Mouse (Mus musculus): ENCODE results near the gene Dpp10.

Dpp10 gene

DNA sequence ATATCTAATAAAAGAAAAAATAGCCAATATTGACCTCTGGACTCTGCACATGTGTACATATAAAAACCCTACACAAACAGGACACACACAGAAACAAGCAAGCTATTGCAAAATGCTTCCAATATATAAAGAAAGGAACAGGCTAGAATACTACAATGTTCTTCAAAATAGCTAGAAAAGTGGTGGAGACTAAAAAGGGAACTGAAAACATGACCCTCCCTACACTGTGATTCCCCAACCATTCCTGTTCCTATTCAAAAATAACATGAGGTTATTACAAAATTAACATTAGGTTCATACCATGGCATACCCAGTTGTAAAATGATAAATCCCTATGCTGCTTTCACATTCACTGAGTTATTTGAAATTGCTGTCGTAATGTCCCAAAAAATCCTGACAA, 125.8 kb downstream of the Dpp10 start:
- DNase-seq (ENCODE audit: low spot score) = no peak

- no peak for DNase-seq (ENCODE audit: low spot score)
Observed at GRCm38 (mm10) chr1:123902628-123903027, 142.7 kb downstream of the Dpp10 start.

DNA sequence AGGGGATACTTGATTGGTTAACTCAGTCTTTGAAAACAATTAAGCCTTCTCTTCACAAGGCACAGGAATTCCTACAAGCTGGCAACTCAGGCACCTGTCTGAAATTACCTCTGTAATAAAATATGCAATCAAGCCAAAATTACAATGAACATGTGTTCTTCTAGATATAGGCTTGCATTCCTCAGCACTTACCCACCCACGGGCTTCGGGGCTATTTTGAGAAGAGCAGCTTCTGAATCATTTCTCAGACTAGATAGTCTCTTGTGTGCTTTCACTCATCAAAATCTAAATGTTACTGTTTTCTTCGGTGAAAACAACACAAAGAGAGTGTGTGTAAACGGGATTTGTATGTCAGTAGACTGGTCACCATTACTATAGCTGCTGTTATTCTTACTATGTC, 144.1 kb downstream of the Dpp10 start:
- DNase-seq (ENCODE audit: low spot score) = no peak

- DNase-seq (ENCODE audit: low spot score) = no peak
Observed at GRCm38 (mm10) chr1:123887243-123887642, 158.1 kb downstream of the Dpp10 start.

GRCm38 (mm10) chr1:123846881-123847280, 198.5 kb downstream of the Dpp10 start:
- no peak for DNase-seq (ENCODE audit: low spot score)

GRCm38 (mm10) chr1:123801206-123801605, 244.2 kb downstream of the Dpp10 start:
- no peak for DNase-seq (ENCODE audit: low spot score)

DNA sequence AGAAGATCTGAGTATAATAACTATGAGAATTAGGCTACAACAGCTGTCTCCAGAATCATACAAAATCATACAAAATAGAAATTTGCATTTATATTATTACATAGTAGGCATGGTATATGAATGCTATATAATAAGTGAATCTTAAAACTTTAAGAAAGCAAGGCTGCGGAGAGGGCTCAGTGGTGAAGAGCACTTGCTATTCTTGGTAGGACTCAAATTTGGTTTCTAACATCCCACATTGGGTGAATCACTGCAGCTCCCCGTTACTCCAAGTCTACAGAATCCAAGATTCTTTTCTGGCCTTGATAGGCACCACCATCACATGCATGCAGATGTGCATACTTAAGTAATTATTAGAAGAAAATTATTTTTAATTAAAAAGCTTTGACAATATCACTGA, 279.8 kb downstream of the Dpp10 start:
- DNase-seq (ENCODE audit: low spot score) = no peak

GRCm38 (mm10) chr1:123762272-123762671, 283.1 kb downstream of the Dpp10 start:
- DNase-seq (ENCODE audit: low spot score) = no peak

DNA sequence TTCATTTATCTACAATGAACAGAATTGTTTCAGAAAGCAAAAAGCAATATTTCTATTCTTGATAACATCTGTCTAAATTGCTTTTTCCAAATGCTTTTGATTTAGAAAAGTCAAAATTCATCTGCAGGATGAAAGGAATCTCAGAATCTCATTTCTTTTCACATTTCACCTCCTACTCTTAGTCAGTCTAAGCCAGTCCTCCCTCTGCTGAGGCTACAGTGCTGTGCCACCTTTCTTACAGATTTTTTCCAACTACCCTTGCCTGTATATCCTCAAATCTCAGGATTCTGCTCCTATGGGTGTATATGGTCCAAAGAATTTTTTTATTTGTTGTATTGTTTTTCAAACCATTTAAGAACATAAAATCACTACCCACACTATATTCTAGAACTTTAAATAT, 289.3 kb downstream of the Dpp10 start:
- no peak for DNase-seq (ENCODE audit: low spot score)

DNA sequence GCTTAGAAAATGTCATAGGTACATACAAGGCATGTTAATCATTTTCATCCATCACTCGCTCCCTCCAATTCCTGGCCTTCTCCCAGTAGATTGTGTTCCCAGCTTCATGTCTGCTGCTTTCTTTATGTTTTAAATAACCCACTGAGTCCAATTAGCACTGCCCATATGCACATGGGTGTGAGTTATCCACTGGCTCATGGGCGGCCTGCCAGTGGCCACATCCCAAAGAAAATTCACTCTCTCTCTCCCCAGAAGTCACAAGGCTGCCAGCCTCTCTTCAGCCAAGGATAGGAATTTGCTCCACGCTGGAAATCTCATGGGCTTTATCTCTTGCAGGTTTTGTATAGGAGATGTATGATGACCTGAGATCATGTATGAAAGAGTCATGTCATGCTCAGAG, 338.1 kb downstream of the Dpp10 start:
- DNase-seq (ENCODE audit: low spot score) = no peak

DNA sequence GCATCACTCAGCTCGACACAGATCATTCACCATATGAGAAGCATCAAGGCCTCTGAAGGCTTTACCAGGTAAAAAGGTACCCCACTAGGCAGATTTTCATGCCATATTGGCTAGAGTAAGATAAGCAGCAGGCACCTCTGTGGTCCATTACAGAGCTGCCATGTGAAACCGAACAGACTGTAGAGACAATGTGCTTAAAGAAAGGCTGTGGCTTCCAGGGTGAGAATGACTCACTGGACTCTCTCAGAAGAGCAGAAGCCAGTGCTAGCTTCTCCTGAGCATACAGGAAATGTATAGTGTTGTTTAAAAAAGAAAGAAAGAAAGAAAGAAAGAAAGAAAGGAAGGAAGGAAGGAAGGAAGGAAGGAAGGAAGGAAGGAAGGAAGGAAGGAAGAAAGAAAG, 386.9 kb downstream of the Dpp10 start:
- DNase-seq (ENCODE audit: low spot score) = no peak

- DNase-seq (ENCODE audit: low spot score) = no peak
Observed at GRCm38 (mm10) chr1:123656607-123657006, 388.8 kb downstream of the Dpp10 start.

DNA sequence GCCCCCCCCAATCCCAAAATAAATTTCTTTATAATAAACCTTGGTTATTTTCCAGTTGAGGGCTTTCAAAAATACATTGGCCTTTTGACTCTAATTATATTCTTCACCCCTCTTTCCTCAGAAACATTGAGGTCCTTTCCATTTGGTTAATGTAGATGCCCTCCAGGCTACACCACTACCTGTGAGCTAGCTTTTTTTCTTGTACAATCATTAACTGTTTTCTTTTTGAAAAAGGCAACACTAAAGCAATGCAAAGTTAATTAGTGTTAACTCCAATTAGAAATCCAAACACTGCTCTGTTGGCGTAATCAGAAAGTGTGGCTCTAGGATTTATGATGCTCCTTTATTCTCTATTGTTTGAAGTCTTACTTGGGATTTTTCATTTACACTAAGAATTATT, 407.5 kb downstream of the Dpp10 start:
- DNase-seq (ENCODE audit: low spot score) = no peak

DNA sequence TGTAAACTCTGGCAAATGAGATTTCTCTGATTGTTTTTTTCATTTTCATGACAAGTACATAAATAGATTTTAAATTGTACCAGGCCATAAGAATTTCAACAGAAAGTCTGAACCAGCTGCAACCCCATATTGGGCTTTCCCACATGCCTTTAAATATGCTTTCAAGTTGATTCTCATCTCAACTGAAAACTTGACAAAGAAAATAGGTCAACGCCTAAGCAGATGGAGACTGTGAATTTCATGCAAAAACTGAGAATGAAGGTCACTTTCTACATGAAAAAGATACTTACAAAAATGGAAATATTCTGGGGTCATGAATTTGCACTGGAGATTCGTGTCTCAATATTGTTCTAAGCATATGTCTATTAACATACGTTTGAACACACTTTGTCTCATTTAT, 417.1 kb downstream of the Dpp10 start:
- no peak for DNase-seq (ENCODE audit: low spot score)

GRCm38 (mm10) chr1:123584857-123585256, 460.5 kb downstream of the Dpp10 start:
- no peak for DNase-seq (ENCODE audit: low spot score)

GRCm38 (mm10) chr1:123580112-123580511, 465.2 kb downstream of the Dpp10 start:
- DNase-seq (ENCODE audit: low spot score) = no peak

DNA sequence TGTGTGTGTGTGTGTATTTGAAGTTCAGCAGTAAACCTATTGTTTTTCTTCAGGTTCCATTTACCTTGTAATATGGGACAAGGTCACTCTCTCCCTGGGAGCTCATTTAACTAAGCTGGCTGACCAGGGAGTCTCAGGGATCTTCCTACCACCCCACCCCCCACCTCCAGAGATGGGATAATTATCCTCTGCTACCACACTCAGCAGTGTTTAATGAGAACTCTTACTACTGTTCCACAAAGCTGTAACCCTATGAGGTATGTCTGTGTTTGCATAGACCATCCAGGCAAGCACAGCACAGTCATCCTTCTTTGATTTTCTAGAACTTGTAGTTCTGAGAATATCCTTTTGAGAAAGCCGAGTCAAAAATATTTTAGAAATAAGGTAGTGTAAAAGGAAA, 471.6 kb downstream of the Dpp10 start:
- no peak for DNase-seq (ENCODE audit: low spot score)

- DNase-seq (ENCODE audit: low spot score) = no peak
Observed at GRCm38 (mm10) chr1:123542496-123542895, 502.9 kb downstream of the Dpp10 start.

DNA sequence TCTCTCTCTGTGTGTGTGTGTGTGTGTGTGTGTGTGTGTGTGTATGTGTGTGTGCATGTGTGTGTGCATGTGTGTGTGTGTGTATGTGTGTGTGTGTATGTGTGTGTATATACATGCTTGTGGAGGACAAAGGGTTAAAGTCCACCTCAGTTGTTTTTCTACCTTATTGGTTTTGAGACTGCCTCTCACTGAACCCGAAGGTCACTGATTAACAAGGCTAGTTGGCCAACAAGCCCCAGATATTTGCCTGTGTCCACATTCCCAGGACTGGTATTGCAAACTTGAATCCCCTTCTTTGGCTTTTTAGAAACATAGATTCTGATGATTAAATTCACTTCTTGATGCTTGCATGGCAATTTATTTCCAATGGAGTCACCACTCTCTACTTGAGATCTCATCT, 577.6 kb downstream of the Dpp10 start:
- DNase-seq (ENCODE audit: low spot score) = no peak

GRCm38 (mm10) chr1:123414163-123414562, 631.2 kb downstream of the Dpp10 start:
- DNase-seq (ENCODE audit: low spot score) = no peak

DNA sequence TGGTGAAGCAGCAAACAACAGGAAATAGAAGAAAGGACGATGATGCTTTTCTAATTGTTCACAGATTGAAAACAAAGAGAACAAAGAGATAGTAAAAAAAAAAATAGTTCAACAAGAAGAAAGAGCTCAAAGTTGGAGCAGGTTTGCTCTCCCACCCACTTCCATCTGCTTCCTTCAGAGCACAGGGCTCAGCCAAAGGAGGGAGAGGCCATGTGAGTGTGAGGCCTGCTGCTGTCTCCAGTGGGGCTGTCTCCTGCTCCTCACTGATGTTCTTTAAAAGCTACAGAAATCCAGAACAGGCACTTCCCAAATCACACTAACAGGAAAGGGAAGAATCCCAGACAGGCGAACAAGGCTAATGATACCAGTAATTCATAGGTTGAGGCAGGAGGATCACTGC, 694.1 kb downstream of the Dpp10 start:
- no peak for DNase-seq (ENCODE audit: low spot score)

- no peak for DNase-seq (ENCODE audit: low spot score)
Observed at GRCm38 (mm10) chr1:123337877-123338276, 707.5 kb downstream of the Dpp10 start.

DNA sequence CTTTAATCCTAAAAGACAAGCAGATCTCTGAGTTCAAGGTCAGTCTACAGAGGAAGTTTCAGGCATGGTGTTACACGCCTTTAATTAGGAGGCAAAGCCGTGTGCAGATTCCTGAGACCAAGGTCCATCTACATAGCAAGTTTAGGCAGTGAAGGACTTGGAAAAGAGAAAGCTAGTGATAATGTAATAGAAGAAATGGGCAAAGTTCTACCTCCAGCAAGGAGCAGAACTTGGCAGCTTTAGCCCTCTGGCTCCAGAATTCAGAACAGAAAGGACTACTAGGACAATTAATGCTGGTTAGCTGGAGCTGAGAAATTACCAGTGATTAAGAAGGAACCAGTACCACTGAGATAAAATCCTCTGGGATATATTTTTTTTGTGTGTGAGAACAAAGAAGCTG, 728.5 kb downstream of the Dpp10 start:
- DNase-seq (ENCODE audit: low spot score) = no peak

All from MN1 (cell line).